31 mouse cellular contexts compared by ENCODE assay signal in genomic region chr11:106102866-106103265, GRCm38 (mm10). TPM values are rescaled to one million over a fixed set of nuclear protein-coding genes. Genes with fewer than 3 reads are reported as not detected.
DNase-seq lines count a peak whose midpoint lies in the region; ATAC-seq lines count a peak whose summit lies in the region.
"Had no signal": no experiment of that assay in that cellular context is flagged by ENCODE, and none has a peak within 500 bp of the region (broad histone marks: within the 10 kb centered on the region; RNA-seq: fewer than 3 reads in every experiment).

No protein-coding gene starts in this region.

- no peaks in the 10 kb centered on the region for H3K9me3 ChIP-seq in heart, embryonic 11.5 days (replicated peaks; ENCODE audit: control insufficient read depth, low read length)
- H3K9me3 ChIP-seq: embryonic facial prominence, embryonic 12.5 days; embryonic facial prominence, embryonic 15.5 days; heart, embryonic 12.5 days; heart, embryonic 15.5 days; hindbrain, embryonic 15.5 days had no signal

- H3K36me3 ChIP-seq in heart, embryonic 11.5 days (ENCODE audit: control insufficient read depth, insufficient read depth, low read length), result no peaks in the 10 kb centered on the region; the same call in 1 of the 2 replicates
- H3K36me3 ChIP-seq: embryonic facial prominence, embryonic 15.5 days had no signal

- no peaks in the 10 kb centered on the region for H3K27me3 ChIP-seq in heart, embryonic 11.5 days (ENCODE audit: control insufficient read depth, insufficient read depth, low read length)
- H3K27me3 ChIP-seq: embryonic facial prominence, embryonic 12.5 days; embryonic facial prominence, embryonic 15.5 days; heart, embryonic 12.5 days; heart, embryonic 15.5 days; hindbrain, embryonic 15.5 days had no signal

- no peak overlapping the region for H3K4me2 ChIP-seq in heart, embryonic 11.5 days
- H3K4me2 ChIP-seq: embryonic facial prominence, embryonic 12.5 days; embryonic facial prominence, embryonic 15.5 days; heart, embryonic 12.5 days; heart, embryonic 15.5 days; hindbrain, embryonic 15.5 days had no signal

- 0 out of 2 replicates have a peak, but pooled peaks cover 2% of the 10 kb centered on the region for H3K4me1 ChIP-seq in heart, embryonic 11.5 days (ENCODE audit: control insufficient read depth, insufficient read depth, low read length)
- H3K4me1 ChIP-seq: embryonic facial prominence, embryonic 12.5 days; embryonic facial prominence, embryonic 15.5 days; heart, embryonic 15.5 days; hindbrain, embryonic 15.5 days had no signal

- H3K9ac ChIP-seq in heart, embryonic 11.5 days (ENCODE audit: low read depth, low read length), result no peak overlapping the region
- H3K9ac ChIP-seq: embryonic facial prominence, embryonic 12.5 days; embryonic facial prominence, embryonic 15.5 days; forebrain, postnatal 0 days; heart, embryonic 12.5 days; heart, embryonic 15.5 days; hindbrain, embryonic 15.5 days had no signal

- H3K4me3 ChIP-seq in heart, embryonic 11.5 days (ENCODE audit: low read depth, low read length), result no peak overlapping the region
- H3K4me3 ChIP-seq: embryonic facial prominence, embryonic 12.5 days; embryonic facial prominence, embryonic 15.5 days; heart, embryonic 12.5 days; heart, embryonic 15.5 days; hindbrain, embryonic 15.5 days had no signal

- H3K27ac ChIP-seq in heart, embryonic 11.5 days (ENCODE audit: low read depth, low read length), result no peak overlapping the region
- H3K27ac ChIP-seq: embryonic facial prominence, embryonic 12.5 days; embryonic facial prominence, embryonic 15.5 days; heart, embryonic 15.5 days; hindbrain, embryonic 15.5 days had no signal

- WGBS in heart, embryonic 11.5 days (ENCODE audit: insufficient replicate concordance), result 74% methylated on average over 3 of the region's 3 CpGs

- ATAC-seq in heart, embryonic 11.5 days (replicated peaks; ENCODE audit: insufficient number of reproducible peaks, low FRiP score, low TSS enrichment), result no peak
- ATAC-seq: activated CD4-positive, CD25-positive, alpha-beta regulatory T cell, adult 4 months; CD4-positive, CD25-positive, alpha-beta regulatory T cell, adult 4 months; forebrain, embryonic 14.5 days; forebrain, postnatal 0 days; intestine, postnatal 0 days had no signal

- peak; percentile 89 for DNase-seq in heart, adult 11 months
- peak; percentile 14 for DNase-seq in kidney, postnatal 10 days
- no peak for DNase-seq in kidney, postnatal 4 days
- peak; percentile 17 for DNase-seq in NIH3T3 (ENCODE audit: low read depth)
- DNase-seq in adipocyte (ENCODE audit: low spot score), result peak; percentile 76
- DNase-seq in cerebellum, adult 9-11 months, result no peak
- DNase-seq in frontal cortex, postnatal 10 days (ENCODE audit: low spot score in 2 of 2), result no peak
- DNase-seq: adrenal gland, postnatal 10 days; adrenal gland, postnatal 36 days; cerebellum, adult 9-10 months; cerebellum, postnatal 25 days; forebrain, postnatal 0 days; gastrocnemius, postnatal 36 days; heart, postnatal 4 days; kidney, adult 2 months had no signal

RNA-seq across cellular contexts. Expression of gene Map3k3, which starts 18.5 kb away (rescaled TPM):
- polyA plus RNA-seq in heart, embryonic 11.5 days (2014; fragmentation: Nextera tagmentation; extraction: Ambion mirVana), result 20.8 and 22.2 TPM in 2 replicates

RNA-seq across cellular contexts. Expression of gene Taco1, which starts 37.0 kb away (rescaled TPM):
- 9.7 and 11.0 TPM in 2 replicates for polyA plus RNA-seq in heart, embryonic 11.5 days (2014; fragmentation: Nextera tagmentation; extraction: Ambion mirVana)

RNA-seq across cellular contexts. Expression of gene Gm10840, which starts 57.8 kb away (rescaled TPM):
- polyA plus RNA-seq in heart, embryonic 11.5 days (2014; fragmentation: Nextera tagmentation; extraction: Ambion mirVana), result not detected in 2 replicates
- polyA plus RNA-seq: activated CD4-positive, CD25-positive, alpha-beta regulatory T cell, adult 4 months; brain, embryonic 14.5 days; C2C12; CD4-positive, CD25-positive, alpha-beta regulatory T cell, adult 4 months; embryonic facial prominence, embryonic 12.5 days; forebrain, embryonic 11.5 days; forebrain, embryonic 14.5 days; frontal cortex, adult 2 months; heart, embryonic 12.5 days; heart, embryonic 15.5 days; hindbrain, embryonic 11.5 days; intestine, embryonic 14.5 days; intestine, postnatal 0 days; kidney, adult 2 months had no signal

RNA-seq across cellular contexts. Expression of gene Limd2, which starts 57.8 kb away (rescaled TPM):
- 145 and 151 TPM in 2 replicates for polyA plus RNA-seq in heart, embryonic 11.5 days (2014; fragmentation: Nextera tagmentation; extraction: Ambion mirVana)

Comparison
In these comparisons a context has a peak if more than half of its experiments do, and no peak if none do; other contexts are left out.
1. DNase-seq: peak in heart, adult 11 months (single experiment), kidney, postnatal 10 days (single experiment), NIH3T3 (single experiment) and adipocyte (single experiment); none in kidney, postnatal 4 days (0 of 2), cerebellum, adult 9-11 months (single experiment) and frontal cortex, postnatal 10 days (0 of 2).